Mouse (Mus musculus): ENCODE data around the gene Pdia6. TPM values are rescaled to one million over a fixed set of nuclear protein-coding genes. Genes with fewer than 3 reads are reported as not detected.

Pdia6 gene
- polyA plus RNA-seq, 1 experiment = 96.1 TPM

GRCm38 (mm10) chr12:17333459-17333858, 67.1 kb downstream of the Pdia6 start:
- DNase-seq (ENCODE audit: extremely low spot score in 1 of 2, low spot score in 1 of 2) = no peak

Other genes with a start within 250 kb of the Pdia6 start
- gene Kcnf1, start 89.7 kb upstream of the Pdia6 start, polyA plus RNA-seq (2012; rRNA removed) = 91.9 and 94.0 TPM in 2 replicates
- 1.2 and 2.9 TPM in 2 replicates for gene Atp6v1c2, start 62.8 kb downstream of the Pdia6 start, polyA plus RNA-seq (2012; rRNA removed)
- gene Nol10, start 81.9 kb downstream of the Pdia6 start, polyA plus RNA-seq (2012; rRNA removed) = 15.4 TPM in 2 replicates

Measured in frontal cortex, adult 2 months (tissue).